Mouse (Mus musculus) Muller cell, postnatal 12 days (primary cell): ENCODE measurements at regions not wholly inside any gene's neighbourhood (a gene's known extent, or its start where the extent isn't known, plus 50 kb on each side); places are given as distances from the start of the nearest gene placed in this dataset.

ENCODE experiments used
- DNase-seq: peaks from one replicate; pipeline ENCODE4 v3.0.0-alpha.2; 2015; ENCODE audit errors: inconsistent ontology term

DNA sequence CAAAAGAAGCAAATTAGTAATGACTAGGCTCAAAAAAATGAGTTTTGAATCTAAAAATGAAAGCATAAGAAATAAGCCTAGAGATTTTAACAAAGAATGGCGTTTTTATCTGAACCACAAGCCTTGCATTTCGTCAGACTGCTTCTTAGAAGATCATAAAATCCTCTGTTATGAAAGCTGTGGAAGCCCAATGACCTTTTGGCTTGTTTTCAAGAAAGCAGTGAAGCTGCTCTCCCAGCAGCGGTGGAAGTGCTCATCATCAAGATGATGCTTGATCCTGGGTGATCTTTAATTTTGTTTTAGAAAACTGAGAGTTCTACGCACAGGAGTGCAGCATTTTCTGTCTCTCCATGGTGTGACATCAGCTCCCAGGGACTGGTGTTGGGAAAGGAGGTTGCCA is 68.3 kb upstream of the Nrp1 start:
- peak; percentile 44 for DNase-seq

DNA sequence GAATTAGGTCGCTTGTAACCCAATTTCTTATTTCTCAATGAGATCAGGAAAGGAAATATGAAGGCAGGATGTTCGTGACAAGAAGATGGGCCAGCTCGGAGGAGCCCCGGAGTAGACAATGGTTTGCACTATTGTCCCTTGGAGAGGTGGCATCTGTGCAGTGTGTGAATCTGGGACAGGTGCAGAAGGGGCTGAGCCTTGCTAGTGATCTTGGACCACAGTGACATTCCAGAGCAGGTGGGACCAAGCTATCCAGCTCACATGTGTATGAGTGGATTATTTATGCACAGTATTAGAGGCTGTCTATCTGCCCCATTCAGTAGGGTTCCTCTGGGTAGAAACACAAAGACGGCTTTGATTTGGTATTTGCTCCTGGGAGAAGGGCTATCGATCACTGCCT is 66.0 kb upstream of the Nrp1 start:
- no peak for DNase-seq

DNA sequence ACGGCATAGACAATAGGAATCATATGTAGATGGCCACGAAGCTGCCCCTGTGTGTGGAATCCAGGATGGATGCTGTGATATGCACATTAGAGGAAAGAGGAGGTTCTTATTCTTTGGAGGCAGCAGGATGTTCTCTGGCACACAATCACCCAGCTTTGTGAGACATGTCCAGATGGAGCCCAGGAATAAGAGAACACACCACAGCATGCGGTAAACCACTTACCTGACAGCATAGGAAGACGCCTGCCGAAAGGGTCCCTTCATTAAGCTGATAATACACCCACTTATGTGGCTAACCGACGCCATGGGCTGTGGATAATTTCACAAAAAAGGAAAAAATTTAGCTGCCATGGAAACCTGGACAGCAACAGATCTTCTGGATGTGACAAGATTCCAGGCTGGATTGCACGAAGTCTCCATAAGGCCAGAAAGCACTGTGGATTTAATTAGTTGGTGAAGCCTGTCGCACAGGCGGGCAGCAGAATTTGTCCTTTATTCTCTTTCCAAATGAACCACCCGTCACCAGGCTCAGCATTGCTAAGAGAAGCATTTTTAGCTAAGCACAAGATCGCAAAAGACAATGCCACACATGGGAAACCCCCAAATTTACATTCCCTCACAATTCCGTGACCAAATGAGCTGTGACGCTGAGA is 61.5 kb upstream of the Nrp1 start:
- no peak for DNase-seq

DNA sequence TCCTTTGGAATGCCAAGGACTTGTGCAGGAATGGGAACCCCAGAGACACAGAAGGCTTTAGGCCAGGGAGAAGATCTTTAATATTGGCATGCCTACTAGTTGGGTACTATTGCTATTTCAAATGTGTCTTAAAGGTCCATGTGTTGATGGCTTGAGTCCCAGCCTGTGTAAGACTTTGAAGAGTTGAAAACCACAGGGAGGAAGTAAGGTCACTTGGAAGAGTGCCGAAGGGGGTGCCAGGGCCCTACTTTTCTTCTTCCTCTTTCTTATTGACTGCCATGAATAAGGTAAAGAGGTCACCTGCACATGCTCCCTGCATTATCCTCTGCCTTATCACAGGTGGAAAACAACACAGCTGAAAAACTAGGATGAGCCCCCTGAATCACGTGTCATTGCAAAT is 56.1 kb upstream of the Nrp1 start:
- no peak for DNase-seq
